Mouse (Mus musculus) embryonic facial prominence, embryonic 15.5 days (tissue): ENCODE results near the gene Gm8882. TPM values are rescaled to one million over a fixed set of nuclear protein-coding genes. Genes with fewer than 3 reads are reported as not detected.
"Not testable (repeated sequence)": the region's sequence is repeated elsewhere in the genome, so short reads cannot be mapped to it uniquely, and the experiment has no call there.

Experiments
- ATAC-seq: fragments of 200-750 bp; cut with Nextera tagmentation; 2 replicates; pipeline ENCODE4 v1.8.0; 2017; ENCODE audit warnings: low read depth, moderate TSS enrichment; ENCODE audit not compliant: insufficient number of reproducible peaks, low FRiP score, low TSS enrichment
- H3K27ac ChIP-seq: fragments of 300-500 bp; sonication (generic); replicated peaks from 2 replicates; pipeline ENCODE4 v1.5.1; 2015; ENCODE audit warnings: mild to moderate bottlenecking, inconsistent platforms
- H3K27me3 ChIP-seq: fragments of 300-500 bp; sonication (generic); 2 replicates; pipeline ENCODE4 v1.6.1; 2015; ENCODE audit warnings: inconsistent platforms
- H3K36me3 ChIP-seq: fragments of 300-500 bp; sonication (generic); 2 replicates; pipeline ENCODE4 v1.6.1; 2015; ENCODE audit warnings: mild to moderate bottlenecking, inconsistent platforms
- H3K4me1 ChIP-seq: fragments of 300-500 bp; sonication (generic); 2 replicates; pipeline ENCODE4 v1.6.1; 2015; ENCODE audit warnings: inconsistent platforms
- H3K4me2 ChIP-seq: fragments of 300-500 bp; sonication (generic); replicated peaks from 2 replicates; pipeline ENCODE4 v1.6.1; 2015; ENCODE audit warnings: mild to moderate bottlenecking, inconsistent platforms
- H3K4me3 ChIP-seq: fragments of 300-500 bp; sonication (generic); replicated peaks from 2 replicates; pipeline ENCODE4 v1.5.1; 2015; ENCODE audit warnings: mild to moderate bottlenecking, inconsistent platforms
- H3K9ac ChIP-seq: fragments of 300-500 bp; sonication (generic); 2 replicates; pipeline ENCODE4 v1.6.1; 2015; ENCODE audit warnings: inconsistent platforms
- H3K9me3 ChIP-seq: fragments of 300-500 bp; sonication (generic); replicated peaks from 2 replicates; pipeline ENCODE4 v1.6.1; 2016; ENCODE audit warnings: inconsistent platforms
- WGBS: fragments of 180-500 bp; shearing (Covaris S2); methylation state at CpG from one replicate; pipeline ENCODE4 v1.1.7; 2015; 5-methylcytosine and 5-hydroxymethylcytosine counted together
- polyA plus RNA-seq: library from polyadenylated mRNA; unstranded; fragments of >200 nt; fragmentation: Nextera tagmentation; extraction: Ambion mirVana; gene quantifications from 2 replicates; pipeline ENCODE4 v1.2.1, GENCODE M21; 2015

Gene Gm8882
- not detected in 2 replicates for polyA plus RNA-seq

DNA sequence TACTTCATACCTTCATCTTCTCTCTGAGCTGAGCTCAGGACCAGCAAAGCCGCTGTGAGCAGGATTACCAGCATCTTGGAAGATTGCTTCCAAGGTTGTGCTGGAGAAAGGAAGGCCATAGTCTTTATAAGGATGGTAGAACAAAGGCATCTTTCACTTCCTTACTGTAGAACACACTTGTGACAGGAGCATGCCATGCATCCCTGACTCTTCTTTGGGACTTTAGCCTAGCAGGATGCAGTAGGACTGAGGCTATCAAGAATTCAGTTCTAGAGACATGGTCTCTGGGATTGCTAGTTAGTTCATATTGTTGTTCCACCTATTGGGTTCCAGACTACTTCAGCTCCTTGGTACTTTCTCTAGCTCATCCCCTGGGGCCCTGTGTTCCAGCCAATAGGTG is at the start of gene Gm8882:
Gene Gm8882 (minus strand): TSS at position 101 of the 400 bp plus-strand sequence.
- H3K27me3 ChIP-seq, H3K36me3 ChIP-seq, H3K4me3 ChIP-seq, H3K27ac ChIP-seq, H3K9me3 ChIP-seq, ATAC-seq, H3K9ac ChIP-seq, H3K4me1 ChIP-seq, H3K4me2 ChIP-seq: not testable (repeated sequence)
- 78% methylated on average over 1 of the region's 1 CpGs for WGBS

DNA sequence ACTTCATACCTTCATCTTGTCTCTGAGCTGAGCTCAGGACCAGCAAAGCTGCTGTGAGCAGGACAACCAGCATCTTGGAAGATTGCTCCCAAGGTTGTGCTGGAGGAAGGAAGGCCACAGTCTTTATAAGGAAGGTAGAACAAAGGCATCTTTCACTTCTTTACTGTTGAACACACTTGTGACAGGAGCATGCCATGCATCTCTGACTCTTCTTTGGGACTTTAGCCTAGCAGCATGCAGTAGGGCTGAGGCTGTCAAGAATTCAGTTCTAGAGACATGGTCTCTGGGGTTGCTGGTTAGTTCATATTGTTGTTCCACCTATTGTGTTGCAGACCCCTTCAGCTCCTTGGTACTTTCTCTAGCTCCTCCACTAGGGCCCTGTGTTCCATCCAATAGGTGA is 49.3 kb downstream of the Gm8882 start, which contains the start of gene Prpmp5:
Gene Prpmp5 (minus strand): TSS at position 101 of the 400 bp plus-strand sequence.
- not testable (repeated sequence) for H3K4me2 ChIP-seq, H3K27ac ChIP-seq, H3K27me3 ChIP-seq, H3K9ac ChIP-seq, H3K4me1 ChIP-seq, ATAC-seq, H3K9me3 ChIP-seq, H3K36me3 ChIP-seq, H3K4me3 ChIP-seq

Other genes starting within 250 kb of the Gm8882 start
- gene Prb1, start 153.6 kb downstream of the Gm8882 start, polyA plus RNA-seq: not detected in 2 replicates
- gene Prpmp5, start 49.4 kb downstream of the Gm8882 start, polyA plus RNA-seq: not detected in 2 replicates
- not detected in 2 replicates for gene Prh1, start 205.7 kb upstream of the Gm8882 start, polyA plus RNA-seq
- not detected in 2 replicates for gene Prp2, start 231.8 kb upstream of the Gm8882 start, polyA plus RNA-seq